Mouse (Mus musculus): ENCODE measurements around the gene Avpr1b. TPM values are rescaled to one million over a fixed set of nuclear protein-coding genes. Genes with fewer than 3 reads are reported as not detected.
A peak's percentile ranks its signal among the peaks of the same experiment; 100 is the strongest.

The Avpr1b gene
- polyA plus RNA-seq, 1 experiment from 2014 or later = not detected

DNA sequence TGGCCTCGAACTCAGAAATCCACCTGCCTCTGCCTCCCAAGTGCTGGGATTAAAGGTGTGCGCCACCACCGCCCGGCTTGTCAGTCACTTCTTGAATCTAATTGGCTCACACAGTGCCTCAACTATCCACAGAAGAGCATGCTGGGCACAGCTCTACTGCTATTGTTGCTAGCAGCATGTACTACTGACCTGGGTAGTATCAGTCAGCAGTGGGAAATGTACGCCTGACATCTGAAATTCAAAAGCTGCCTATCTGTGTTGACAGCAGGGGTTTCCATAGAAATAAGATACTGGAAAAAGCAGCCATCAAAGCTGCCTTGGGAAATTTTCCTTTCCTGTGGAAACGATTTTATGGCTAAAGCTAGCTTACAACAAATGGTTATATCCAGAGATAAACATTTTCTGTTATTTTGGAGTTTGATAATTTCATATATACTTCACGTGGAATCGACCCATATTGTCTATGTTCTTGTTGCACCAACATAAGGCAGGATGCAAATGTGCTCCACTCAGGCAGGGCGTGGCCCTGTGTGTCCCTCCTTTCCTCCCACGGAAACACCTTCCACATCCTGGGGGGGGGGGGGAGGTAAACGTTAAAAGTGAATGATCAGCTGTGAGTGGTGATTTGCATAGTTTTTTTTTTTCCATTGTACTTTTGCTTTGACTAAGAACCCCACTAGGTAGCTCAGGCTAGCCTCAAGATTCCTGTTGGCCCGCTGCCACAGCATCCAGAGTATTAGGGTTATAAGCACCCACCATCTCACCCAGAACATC, 53.8 kb downstream of the Avpr1b start:
- no peak for ATAC-seq (ENCODE audit: low read depth)
- H3K4me3 ChIP-seq (replicated peaks) = no peak overlapping the region
- DNase-seq = no peak
- no peak overlapping the region for H3K27ac ChIP-seq
- H3K4me1 ChIP-seq (replicated peaks) = peaks cover 6% of the 10 kb centered on the region
- WGBS (ENCODE audit: insufficient replicate concordance) = 70% methylated on average over 12 of the region's 12 CpGs
- H3K9me3 ChIP-seq (replicated peaks) = no peaks in the 10 kb centered on the region
- no peak overlapping the region for H3K9ac ChIP-seq
- peaks cover 14% of the 10 kb centered on the region for H3K36me3 ChIP-seq
- H3K4me2 ChIP-seq = no peak overlapping the region
- no peaks in the 10 kb centered on the region for H3K27me3 ChIP-seq

DNA sequence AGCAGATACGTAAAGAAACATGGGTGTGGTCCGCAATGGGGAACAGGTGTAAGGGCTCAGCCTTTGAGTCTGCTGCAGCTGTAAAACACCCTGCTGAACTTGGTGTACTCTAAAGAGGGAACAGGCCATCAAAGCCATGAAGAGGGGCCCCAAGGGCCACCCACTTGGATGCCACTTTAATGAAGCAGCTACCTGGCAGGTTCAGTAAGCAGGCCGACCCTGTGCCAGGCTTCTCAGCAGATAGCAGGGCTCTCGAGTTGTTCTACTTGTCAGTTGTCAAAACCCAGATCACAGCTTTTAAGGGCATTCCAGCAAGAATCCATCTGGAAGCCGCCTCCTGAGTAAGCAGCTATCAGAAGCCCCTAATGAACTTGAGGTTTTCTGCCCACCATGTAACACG, 56.6 kb downstream of the Avpr1b start:
- DNase-seq = no peak
- Histone ChIP-seq H3K27me3 (no peaks in the 10 kb centered on the region), H3K4me3 (replicated peaks) (no peak overlapping the region), H3K27ac (no peak overlapping the region), H3K36me3 (peaks cover 4% of the 10 kb centered on the region; the same call in 1 of the 2 replicates), H3K9me3 (replicated peaks) (no peaks in the 10 kb centered on the region), H3K9ac (no peak overlapping the region), H3K4me2 (no peak overlapping the region), H3K4me1 (replicated peaks) (peaks cover 8% of the 10 kb centered on the region)
- 71% methylated on average over 6 of the region's 6 CpGs for WGBS (ENCODE audit: insufficient replicate concordance)
- ATAC-seq (ENCODE audit: low read depth) = no peak

- Histone ChIP-seq H3K36me3 (no peaks in the 10 kb centered on the region), H3K9ac (no peak overlapping the region), H3K4me2 (peak overlapping the region; percentile 21), H3K4me3 (replicated peaks) (no peak overlapping the region), H3K4me1 (replicated peaks) (peaks cover 24% of the 10 kb centered on the region), H3K27me3 (no peaks in the 10 kb centered on the region), H3K27ac (no peak overlapping the region), H3K9me3 (replicated peaks) (no peaks in the 10 kb centered on the region)
- peak; percentile 74 for ATAC-seq (ENCODE audit: low read depth)
- WGBS (ENCODE audit: insufficient replicate concordance) = under 1% methylated on average over 11 of the region's 11 CpGs
- peak; percentile 84 for DNase-seq
Measured at GRCm38 (mm10) chr1:131657945-131658354, 58.9 kb downstream of the Avpr1b start.

DNA sequence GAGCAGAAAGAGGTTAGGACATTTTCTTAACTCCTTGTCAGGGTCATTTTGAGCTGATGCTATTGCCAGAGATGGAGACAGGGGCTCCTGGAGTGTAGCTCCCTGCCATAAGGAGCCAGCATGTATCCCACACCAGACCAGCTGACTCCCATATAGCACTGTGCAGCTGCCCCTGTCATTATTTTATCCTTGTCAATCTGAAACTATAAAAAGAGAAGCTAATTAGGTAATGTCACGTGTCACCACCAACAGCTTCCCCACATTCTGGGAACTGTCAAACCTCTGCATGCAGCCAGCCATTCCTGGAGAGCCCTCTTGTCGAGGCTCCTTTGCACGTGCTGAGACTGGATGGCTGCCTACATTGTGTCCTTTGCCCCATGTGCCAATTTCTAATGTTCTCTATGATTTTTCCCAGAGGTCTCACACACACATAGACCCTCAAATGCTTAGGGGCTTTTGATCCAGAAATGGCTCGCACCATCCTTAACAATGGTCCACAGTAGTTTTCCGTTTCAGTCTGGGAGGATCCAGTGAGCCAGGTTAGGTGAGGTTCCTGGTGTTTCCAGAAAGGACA, 60.6 kb downstream of the Avpr1b start:
- no peak overlapping the region for H3K9ac ChIP-seq
- WGBS (ENCODE audit: insufficient replicate concordance) = 63% methylated on average over 5 of the region's 5 CpGs

DNA sequence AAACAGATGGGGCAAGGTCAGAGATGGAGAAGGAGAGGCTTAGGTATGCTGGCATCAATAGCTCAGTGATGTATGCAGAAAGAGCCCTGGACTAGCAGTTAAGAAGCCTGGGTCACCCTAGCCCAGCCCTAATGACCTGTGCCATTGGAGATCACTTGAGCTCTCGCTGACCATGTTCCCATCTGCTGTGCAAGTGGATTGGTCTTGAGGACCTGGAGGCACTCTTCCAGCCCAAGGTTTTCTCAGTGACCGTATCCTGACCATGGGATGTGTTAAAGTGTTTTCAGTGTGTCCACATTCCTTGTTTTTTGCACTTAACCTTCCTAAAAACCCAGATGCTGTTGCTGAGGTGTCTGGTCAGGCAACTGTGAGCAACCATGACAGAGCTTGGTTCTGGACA, 61.2 kb downstream of the Avpr1b start:
- Histone ChIP-seq H3K27me3 (no peaks in the 10 kb centered on the region), H3K9ac (no peak overlapping the region), H3K36me3 (no peaks in the 10 kb centered on the region), H3K4me2 (no peak overlapping the region), H3K4me1 (replicated peaks) (peaks cover 33% of the 10 kb centered on the region), H3K9me3 (replicated peaks) (no peaks in the 10 kb centered on the region), H3K27ac (no peak overlapping the region), H3K4me3 (replicated peaks) (no peak overlapping the region)
- no peak for ATAC-seq (ENCODE audit: low read depth)
- WGBS (ENCODE audit: insufficient replicate concordance) = 78% methylated on average over 2 of the region's 2 CpGs
- DNase-seq = no peak

More for the DNA sequence above, 60.6 kb downstream of the Avpr1b start:
- Histone ChIP-seq H3K9me3 (replicated peaks) (no peaks in the 10 kb centered on the region), H3K4me1 (replicated peaks) (peaks cover 33% of the 10 kb centered on the region), H3K4me2 (no peak overlapping the region), H3K27me3 (no peaks in the 10 kb centered on the region), H3K27ac (no peak overlapping the region), H3K4me3 (replicated peaks) (no peak overlapping the region), H3K36me3 (no peaks in the 10 kb centered on the region)
- ATAC-seq (ENCODE audit: low read depth) = no peak
- no peak for DNase-seq

- Histone ChIP-seq H3K4me3 (replicated peaks) (no peak overlapping the region), H3K27me3 (no peaks in the 10 kb centered on the region), H3K36me3 (no peaks in the 10 kb centered on the region), H3K4me2 (no peak overlapping the region), H3K9ac (no peak overlapping the region), H3K27ac (no peak overlapping the region), H3K4me1 (replicated peaks) (peaks cover 33% of the 10 kb centered on the region), H3K9me3 (replicated peaks) (no peaks in the 10 kb centered on the region)
- no peak for DNase-seq
- WGBS (ENCODE audit: insufficient replicate concordance) = 73% methylated on average over 7 of the region's 7 CpGs
- no peak for ATAC-seq (ENCODE audit: low read depth)
Measured at GRCm38 (mm10) chr1:131660716-131661472, 61.9 kb downstream of the Avpr1b start.

Other genes with a start within 250 kb of the Avpr1b start
- gene Srgap2, start 71.9 kb upstream of the Avpr1b start, polyA plus RNA-seq (2015; fragmentation: Nextera tagmentation; extraction: Ambion mirVana) = 3.7 and 4.6 TPM in 2 replicates
- gene Fam72a, start 71.3 kb upstream of the Avpr1b start, polyA plus RNA-seq (2015; fragmentation: Nextera tagmentation; extraction: Ambion mirVana) = 2.9 and 3.1 TPM in 2 replicates
- gene Ctse, start 39.1 kb downstream of the Avpr1b start, polyA plus RNA-seq (2015; fragmentation: Nextera tagmentation; extraction: Ambion mirVana) = 13.0 and 15.2 TPM in 2 replicates
- gene Rab7b, start 89.5 kb downstream of the Avpr1b start, polyA plus RNA-seq (2015; fragmentation: Nextera tagmentation; extraction: Ambion mirVana) = 0.93 and 1.0 TPM in 2 replicates
- not detected in 2 replicates for gene Slc26a9, start 144.8 kb downstream of the Avpr1b start, polyA plus RNA-seq (2015; fragmentation: Nextera tagmentation; extraction: Ambion mirVana)
- gene Pm20d1, start 198.1 kb downstream of the Avpr1b start, polyA plus RNA-seq (2015; fragmentation: Nextera tagmentation; extraction: Ambion mirVana) = 3.2 and 4.4 TPM in 2 replicates
- 1.1 and 1.3 TPM in 2 replicates for gene Slc41a1, start 228.3 kb downstream of the Avpr1b start, polyA plus RNA-seq (2015; fragmentation: Nextera tagmentation; extraction: Ambion mirVana)